Mouse (Mus musculus): ENCODE data around the gene Ihh. TPM values are rescaled to one million over a fixed set of nuclear protein-coding genes. Genes with fewer than 3 reads are reported as not detected.
A peak's percentile ranks its signal among the peaks of the same experiment; 100 is the strongest.

Gene Ihh
- polyA plus RNA-seq, 1 experiment from 2014 or later = 2.2 TPM

DNA sequence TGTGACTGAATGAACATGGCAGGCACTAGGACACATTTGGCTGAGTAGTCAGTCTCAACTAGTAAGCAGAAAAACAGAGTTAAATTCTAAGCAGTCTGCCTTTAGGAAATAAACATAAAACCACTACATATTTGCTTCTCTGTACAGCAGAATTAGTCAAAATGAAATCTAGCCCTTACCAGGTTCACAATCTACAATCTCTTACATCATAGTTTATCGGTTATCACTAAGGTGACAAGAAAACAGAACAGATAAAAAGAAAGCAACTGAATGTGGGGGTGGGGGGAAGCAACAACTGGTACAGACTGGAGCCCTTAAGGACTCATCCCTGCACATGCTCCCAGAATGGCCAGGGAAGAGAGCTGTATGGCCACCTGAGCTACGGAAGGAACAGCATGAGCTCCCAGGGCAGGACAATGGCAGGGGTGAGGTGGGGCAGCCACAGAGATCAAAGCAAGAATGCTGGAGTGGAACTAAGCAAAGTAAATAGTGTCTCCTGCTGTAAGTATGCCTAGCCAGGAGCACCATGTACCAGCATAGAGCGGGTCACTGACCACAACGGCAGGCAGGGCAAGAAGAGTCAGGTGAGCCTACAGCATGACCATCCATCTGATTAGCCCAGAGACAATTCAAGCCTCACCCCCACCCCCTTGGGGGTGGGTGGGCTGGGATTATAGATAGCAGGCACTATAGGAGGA, 20.0 kb upstream of the Ihh start:
- ATAC-seq (ENCODE audit: low read depth) (no peak), DNase-seq (ENCODE audit: low spot score) (no peak)
- Histone ChIP-seq H3K36me3 (ENCODE audit: control insufficient read depth, insufficient read depth, low read length) (no peaks in the 10 kb centered on the region), H3K27ac (replicated peaks; ENCODE audit: low read depth, low read length) (no peak overlapping the region), H3K27me3 (replicated peaks; ENCODE audit: control insufficient read depth, insufficient read depth, low read length) (no peaks in the 10 kb centered on the region), H3K4me1 (ENCODE audit: control insufficient read depth, insufficient read depth, low read length) (no peaks in the 10 kb centered on the region), H3K9me3 (ENCODE audit: control insufficient read depth, low read length) (no peaks in the 10 kb centered on the region), H3K4me3 (ENCODE audit: low read depth, low read length) (no peak overlapping the region), H3K9ac (ENCODE audit: low read depth, low read length) (no peak overlapping the region), H3K4me2 (ENCODE audit: low read depth, low read length) (no peak overlapping the region)
- 61% methylated on average over 4 of the region's 4 CpGs for WGBS

DNA sequence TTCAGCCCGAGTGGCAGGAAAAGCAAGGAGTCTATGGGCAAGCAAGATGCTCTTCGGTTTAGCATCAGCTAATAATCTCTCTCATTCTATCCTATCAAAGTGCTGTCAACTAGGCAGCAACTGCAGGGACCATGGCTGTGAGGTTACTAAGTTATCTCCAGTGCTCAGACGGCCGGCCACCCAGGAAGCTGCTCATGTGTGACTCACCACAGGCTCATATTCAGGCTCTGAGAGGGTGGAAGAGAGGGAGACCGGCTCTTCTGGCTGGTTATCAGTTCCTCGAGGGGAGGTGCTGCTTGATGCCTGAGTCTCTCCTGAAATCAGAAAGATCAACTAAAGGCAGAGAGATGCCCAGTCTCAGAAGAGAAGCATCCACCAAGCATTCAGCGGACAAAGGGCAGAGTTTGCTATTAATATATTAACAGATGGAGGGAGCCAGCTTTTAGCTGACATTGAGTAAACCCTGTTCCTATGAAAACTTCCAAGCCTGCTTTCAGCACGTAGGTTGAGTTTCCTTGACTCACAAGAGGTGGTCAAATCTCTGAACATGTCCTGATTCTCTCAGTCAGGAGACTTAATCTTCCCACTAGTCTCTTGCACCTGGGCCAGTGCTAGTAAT, 16.6 kb upstream of the Ihh start:
- WGBS = 79% methylated on average over 8 of the region's 8 CpGs
- DNase-seq (ENCODE audit: low spot score) (no peak), ATAC-seq (ENCODE audit: low read depth) (no peak)
- H3K9me3 ChIP-seq (ENCODE audit: control insufficient read depth, low read length) = no peaks in the 10 kb centered on the region
- H3K9ac ChIP-seq (ENCODE audit: low read depth, low read length) = no peak overlapping the region
- no peaks in the 10 kb centered on the region for H3K27me3 ChIP-seq (replicated peaks; ENCODE audit: control insufficient read depth, insufficient read depth, low read length)
- no peak overlapping the region for H3K4me3 ChIP-seq (ENCODE audit: low read depth, low read length)
- H3K27ac ChIP-seq (replicated peaks; ENCODE audit: low read depth, low read length) = no peak overlapping the region
- H3K4me1 ChIP-seq (ENCODE audit: control insufficient read depth, insufficient read depth, low read length) = peaks cover 4% of the 10 kb centered on the region; the same call in 1 of the 2 replicates
- H3K4me2 ChIP-seq (ENCODE audit: low read depth, low read length) = no peak overlapping the region
- no peaks in the 10 kb centered on the region for H3K36me3 ChIP-seq (ENCODE audit: control insufficient read depth, insufficient read depth, low read length)

DNA sequence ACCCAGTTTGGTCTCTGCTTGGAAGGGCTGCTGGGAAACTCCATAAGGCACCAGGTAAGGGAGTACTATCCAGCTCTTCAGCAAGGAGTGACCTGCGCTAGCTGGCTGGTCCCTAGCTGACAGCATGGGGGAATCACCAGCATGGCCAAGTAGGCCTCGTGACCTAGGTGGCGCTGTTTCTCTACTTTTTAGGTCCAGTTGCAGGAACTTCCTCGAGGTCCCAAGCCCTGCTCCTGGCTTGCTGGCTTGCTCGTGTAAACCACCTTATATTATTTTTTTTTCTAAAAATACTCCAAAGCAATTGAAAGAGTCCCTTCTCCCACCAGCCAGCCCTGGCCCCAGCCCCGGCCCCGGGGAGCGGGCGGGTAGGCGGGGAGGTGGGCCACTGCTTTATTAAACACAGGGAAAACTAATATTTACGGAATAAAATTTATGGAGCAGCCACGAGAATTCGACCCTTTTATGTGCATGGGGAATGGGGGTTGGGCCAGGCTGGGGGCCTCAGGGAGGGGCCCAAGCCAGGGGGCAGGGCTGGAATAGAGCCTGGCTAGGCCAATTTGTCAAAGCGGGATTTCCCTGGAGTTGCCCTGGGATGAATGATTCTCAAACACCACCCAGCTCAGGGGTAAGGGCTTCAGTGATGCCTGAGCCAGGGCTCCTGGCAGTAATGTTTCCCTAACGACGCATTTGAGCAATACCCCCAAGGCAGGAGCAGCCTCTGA, 13.2 kb upstream of the Ihh start:
- Histone ChIP-seq H3K27ac (replicated peaks; ENCODE audit: low read depth, low read length) (no peak overlapping the region; the same call in 1 of the 2 replicates), H3K36me3 (ENCODE audit: control insufficient read depth, insufficient read depth, low read length) (no peaks in the 10 kb centered on the region), H3K27me3 (replicated peaks; ENCODE audit: control insufficient read depth, insufficient read depth, low read length) (no peaks in the 10 kb centered on the region; the same call in 1 of the 2 replicates), H3K4me3 (ENCODE audit: low read depth, low read length) (peak overlapping the region; percentile 10; the same call in 1 of the 2 replicates), H3K9me3 (ENCODE audit: control insufficient read depth, low read length) (no peaks in the 10 kb centered on the region), H3K4me1 (ENCODE audit: control insufficient read depth, insufficient read depth, low read length) (peaks cover 4% of the 10 kb centered on the region; the same call in 1 of the 2 replicates), H3K4me2 (ENCODE audit: low read depth, low read length) (peak overlapping the region; percentile 51), H3K9ac (ENCODE audit: low read depth, low read length) (peak overlapping the region; percentile 28)
- peak; percentile 95 for DNase-seq (ENCODE audit: low spot score)
- WGBS = 12% methylated on average over 16 of the region's 16 CpGs
- ATAC-seq (ENCODE audit: low read depth) = peak; percentile 86

DNA sequence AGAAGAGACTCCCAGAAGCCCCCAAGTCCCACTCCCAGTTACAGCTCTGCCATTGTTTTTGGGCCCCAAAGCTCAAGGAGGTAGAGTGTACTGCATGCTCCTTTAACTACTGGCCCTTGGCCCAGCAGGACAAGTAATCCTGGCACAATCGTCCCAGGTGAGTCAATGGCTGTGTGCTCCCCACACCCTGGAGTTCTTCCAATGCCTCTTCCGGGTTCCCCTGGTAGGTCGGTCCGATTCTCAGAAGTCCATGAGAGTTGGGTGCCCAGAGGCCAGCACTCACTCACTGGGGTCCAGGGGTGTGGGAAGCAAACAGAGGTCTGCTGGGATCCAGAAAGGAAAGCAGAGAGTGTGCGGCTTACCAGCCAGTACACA, 11.4 kb upstream of the Ihh start:
- no peak overlapping the region for H3K27ac ChIP-seq (replicated peaks; ENCODE audit: low read depth, low read length)
- WGBS = 77% methylated on average over 5 of the region's 5 CpGs

DNA sequence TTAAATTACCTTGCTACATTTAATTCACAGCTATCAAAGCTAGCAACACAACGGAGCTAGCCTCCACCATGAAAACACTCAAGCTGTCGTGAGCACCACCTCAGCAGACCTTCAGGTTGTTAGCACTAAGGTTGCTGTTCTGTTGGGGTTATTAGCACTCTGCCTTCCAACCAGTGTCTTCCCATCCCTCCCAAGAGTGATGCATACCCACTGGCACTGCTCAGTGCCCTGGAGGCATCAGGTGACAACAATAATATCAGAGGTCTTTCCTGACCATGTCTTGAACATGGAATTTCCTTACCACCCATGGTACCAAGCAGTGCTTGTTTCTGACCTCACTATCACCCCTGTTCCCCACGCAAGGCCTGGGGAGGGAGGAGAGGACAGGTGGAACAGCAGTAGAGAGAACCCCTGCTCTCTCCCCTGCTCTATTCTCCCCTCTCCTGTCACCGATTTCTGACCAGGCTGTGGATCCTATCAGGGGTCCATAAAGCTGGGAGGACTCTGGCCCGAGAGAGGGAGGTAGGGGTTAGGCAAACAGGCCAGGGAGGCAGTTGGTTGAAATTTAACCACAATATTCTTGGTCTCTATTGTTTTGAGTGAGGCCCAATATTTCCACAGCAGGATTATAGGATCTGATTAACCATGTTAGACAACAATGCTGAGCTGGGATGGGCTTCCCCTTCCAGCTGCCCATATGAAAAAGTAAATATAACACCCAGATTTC, 10.8 kb upstream of the Ihh start:
- no peak overlapping the region for H3K27ac ChIP-seq (replicated peaks; ENCODE audit: low read depth, low read length)
- no peak overlapping the region for H3K9ac ChIP-seq (ENCODE audit: low read depth, low read length)
- ATAC-seq (ENCODE audit: low read depth) = no peak
- H3K4me2 ChIP-seq (ENCODE audit: low read depth, low read length) = no peak overlapping the region
- no peaks in the 10 kb centered on the region for H3K36me3 ChIP-seq (ENCODE audit: control insufficient read depth, insufficient read depth, low read length)
- H3K4me1 ChIP-seq (ENCODE audit: control insufficient read depth, insufficient read depth, low read length) = peaks cover 4% of the 10 kb centered on the region; the same call in 1 of the 2 replicates
- no peak overlapping the region for H3K4me3 ChIP-seq (ENCODE audit: low read depth, low read length)
- 69% methylated on average over 5 of the region's 5 CpGs for WGBS
- H3K27me3 ChIP-seq (replicated peaks; ENCODE audit: control insufficient read depth, insufficient read depth, low read length) = peaks cover 14% of the 10 kb centered on the region
- no peaks in the 10 kb centered on the region for H3K9me3 ChIP-seq (ENCODE audit: control insufficient read depth, low read length)
- DNase-seq (ENCODE audit: low spot score) = no peak

More for the DNA sequence above, 11.4 kb upstream of the Ihh start:
- H3K4me1 ChIP-seq (ENCODE audit: control insufficient read depth, insufficient read depth, low read length) = peaks cover 4% of the 10 kb centered on the region; the same call in 1 of the 2 replicates
- no peak overlapping the region for H3K4me3 ChIP-seq (ENCODE audit: low read depth, low read length)
- H3K9me3 ChIP-seq (ENCODE audit: control insufficient read depth, low read length) = no peaks in the 10 kb centered on the region
- peaks cover 9% of the 10 kb centered on the region for H3K27me3 ChIP-seq (replicated peaks; ENCODE audit: control insufficient read depth, insufficient read depth, low read length)
- no peak overlapping the region for H3K4me2 ChIP-seq (ENCODE audit: low read depth, low read length)
- no peak overlapping the region for H3K9ac ChIP-seq (ENCODE audit: low read depth, low read length)
- no peak for ATAC-seq (ENCODE audit: low read depth)
- no peak for DNase-seq (ENCODE audit: low spot score)
- H3K36me3 ChIP-seq (ENCODE audit: control insufficient read depth, insufficient read depth, low read length) = no peaks in the 10 kb centered on the region

DNA sequence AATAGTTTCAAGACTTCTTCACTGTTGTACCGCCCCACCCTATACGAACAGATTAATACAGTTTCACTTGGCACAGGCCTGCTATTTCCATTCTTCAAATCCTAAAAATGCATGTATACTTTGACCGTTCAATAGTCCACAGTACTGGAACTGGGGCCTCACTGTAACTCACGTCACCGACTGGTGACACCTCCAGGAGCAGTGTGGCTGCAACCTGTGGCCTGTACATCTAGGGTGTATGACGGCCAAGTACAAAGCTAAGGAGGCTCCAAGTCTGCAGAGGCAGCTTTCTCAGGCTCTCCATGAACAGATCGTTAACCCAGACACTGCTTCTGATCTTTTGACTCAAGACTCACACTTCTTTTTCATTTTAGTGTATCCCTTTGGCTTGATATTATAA, 10.2 kb upstream of the Ihh start:
- Histone ChIP-seq H3K4me1 (ENCODE audit: control insufficient read depth, insufficient read depth, low read length) (peaks cover 4% of the 10 kb centered on the region; the same call in 1 of the 2 replicates), H3K27me3 (replicated peaks; ENCODE audit: control insufficient read depth, insufficient read depth, low read length) (peaks cover 20% of the 10 kb centered on the region), H3K27ac (replicated peaks; ENCODE audit: low read depth, low read length) (no peak overlapping the region), H3K36me3 (ENCODE audit: control insufficient read depth, insufficient read depth, low read length) (no peaks in the 10 kb centered on the region), H3K9me3 (ENCODE audit: control insufficient read depth, low read length) (no peaks in the 10 kb centered on the region), H3K4me2 (ENCODE audit: low read depth, low read length) (no peak overlapping the region), H3K4me3 (ENCODE audit: low read depth, low read length) (no peak overlapping the region), H3K9ac (ENCODE audit: low read depth, low read length) (no peak overlapping the region)
- WGBS = 86% methylated on average over 7 of the region's 7 CpGs
- ATAC-seq (ENCODE audit: low read depth) = no peak
- no peak for DNase-seq (ENCODE audit: low spot score)

DNA sequence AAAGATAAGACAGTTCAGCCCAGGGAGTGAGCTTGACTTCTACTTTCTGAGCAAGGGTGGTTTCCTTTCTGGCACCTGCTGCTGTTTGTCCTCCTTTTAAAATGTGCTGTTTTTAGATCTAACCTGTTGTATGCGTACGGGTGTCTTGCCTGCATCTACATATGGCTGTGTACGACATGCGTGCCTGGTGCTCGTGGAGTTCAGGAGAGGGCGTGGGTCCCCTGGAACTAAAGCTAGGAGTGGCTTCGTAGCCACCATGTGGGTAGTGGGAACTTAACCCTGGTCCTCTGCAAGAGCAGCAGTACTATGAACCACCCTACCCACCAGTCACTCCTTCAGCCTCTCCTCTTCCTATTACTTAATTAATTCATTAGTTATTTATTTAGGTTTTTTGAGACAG, 8.6 kb upstream of the Ihh start:
- Histone ChIP-seq H3K4me3 (ENCODE audit: low read depth, low read length) (no peak overlapping the region), H3K27ac (replicated peaks; ENCODE audit: low read depth, low read length) (no peak overlapping the region), H3K4me1 (ENCODE audit: control insufficient read depth, insufficient read depth, low read length) (peaks cover 4% of the 10 kb centered on the region; the same call in 1 of the 2 replicates), H3K36me3 (ENCODE audit: control insufficient read depth, insufficient read depth, low read length) (no peaks in the 10 kb centered on the region), H3K9me3 (ENCODE audit: control insufficient read depth, low read length) (no peaks in the 10 kb centered on the region), H3K9ac (ENCODE audit: low read depth, low read length) (no peak overlapping the region), H3K27me3 (replicated peaks; ENCODE audit: control insufficient read depth, insufficient read depth, low read length) (peaks cover 32% of the 10 kb centered on the region), H3K4me2 (ENCODE audit: low read depth, low read length) (no peak overlapping the region)
- WGBS = 87% methylated on average over 7 of the region's 7 CpGs
- DNase-seq (ENCODE audit: low spot score) (no peak), ATAC-seq (ENCODE audit: low read depth) (no peak)

Data from embryonic facial prominence, embryonic 14.5 days (tissue).